Mouse (Mus musculus) megakaryocyte progenitor cell, adult 5-6 weeks (primary cell): Measurements from ENCODE around the gene 2610528J11Rik. TPM values are rescaled to one million over a fixed set of nuclear protein-coding genes. Genes with fewer than 3 reads are reported as not detected.

Source experiments
- ATAC-seq: replicated peaks from 2 replicates; pipeline ENCODE4 v1.8.0; 2016; ENCODE audit warnings: mild to moderate bottlenecking, moderate TSS enrichment, inconsistent platforms; ENCODE audit not compliant: poor library complexity
- total RNA-seq, 2 experiments: library from RNA; stranded (forward) in 1 of 2; stranded (reverse) in 1 of 2; fragments of 157-497, 149-512 nt in 1 of 2; fragments of 200-1000 nt in 1 of 2; gene quantifications; 2 replicates each; pipeline versions ENCODE4 v1.2.3 to v1.2.4; 2015 to 2017

2610528J11Rik gene
- total RNA-seq, 2 experiments from 2014 or later = not detected

DNA sequence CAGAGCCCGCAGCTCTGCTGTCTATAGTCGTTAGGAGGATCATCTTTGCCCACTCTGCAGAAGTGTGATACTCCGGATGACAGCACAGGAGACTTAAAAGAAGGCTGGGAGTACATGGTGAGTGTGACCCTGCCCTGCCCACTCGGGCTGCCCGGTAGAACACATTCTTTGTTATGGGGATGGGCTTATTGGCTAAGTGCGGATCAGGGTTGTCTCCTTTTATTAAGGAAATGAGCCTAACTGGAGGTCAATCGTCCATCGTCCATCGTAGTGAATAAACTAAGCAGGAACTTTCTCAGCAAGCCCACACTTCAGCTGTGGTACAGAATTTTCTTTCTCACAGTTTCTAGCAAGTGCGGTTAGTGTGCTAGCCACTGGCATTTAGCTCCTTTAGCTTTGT is 13.1 kb downstream of the 2610528J11Rik start:
- no peak for ATAC-seq

DNA sequence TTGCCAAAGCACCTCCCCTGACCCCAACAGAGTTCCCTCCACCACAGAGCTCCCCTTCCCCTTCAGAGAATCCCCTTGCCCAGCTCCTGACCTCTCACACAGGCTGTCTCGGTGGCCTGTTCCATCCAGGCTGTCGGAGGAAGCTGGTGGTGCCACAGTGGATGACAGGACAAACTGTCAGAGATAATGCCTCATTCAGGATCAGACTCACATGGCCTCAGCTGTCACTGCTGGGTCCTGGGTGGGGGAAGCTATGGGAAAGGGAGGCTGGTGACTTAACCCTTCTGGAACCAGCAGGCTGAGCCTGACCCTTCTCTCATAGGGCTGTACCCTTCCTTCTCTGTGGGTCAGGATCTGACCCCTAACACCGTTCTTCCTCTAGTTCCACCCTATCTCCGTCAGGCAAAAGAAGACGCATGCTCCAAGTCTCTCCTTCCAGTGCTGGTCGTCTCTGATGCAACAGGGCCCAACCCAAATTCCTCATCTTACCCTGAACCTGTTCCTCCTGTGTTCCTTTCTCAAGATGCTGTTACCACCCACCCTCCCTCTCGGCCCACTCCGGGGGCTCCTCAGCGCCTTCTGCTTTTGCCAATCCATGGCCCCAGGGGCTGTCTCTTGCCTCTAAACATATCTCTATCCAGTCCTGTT is 15.8 kb downstream of the 2610528J11Rik start:
- no peak for ATAC-seq

DNA sequence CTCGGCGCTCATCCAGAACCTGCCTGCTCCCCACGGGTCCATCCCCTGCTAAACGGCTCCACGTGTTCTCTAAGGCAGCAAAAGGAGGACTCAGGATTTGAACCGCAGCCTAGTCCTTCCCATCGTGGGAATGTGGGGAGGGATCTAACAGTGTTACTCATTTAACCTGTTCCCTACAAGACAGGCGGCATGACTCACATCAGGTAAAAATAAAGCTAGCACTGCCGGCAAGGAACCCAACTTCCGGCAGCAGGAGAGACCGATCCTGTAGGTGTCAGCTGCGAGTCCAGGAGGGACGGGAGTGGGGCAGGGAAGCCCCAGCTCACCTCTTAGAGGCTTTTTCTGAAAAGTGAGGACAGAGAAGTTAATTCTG is 16.3 kb downstream of the 2610528J11Rik start:
- no peak for ATAC-seq

DNA sequence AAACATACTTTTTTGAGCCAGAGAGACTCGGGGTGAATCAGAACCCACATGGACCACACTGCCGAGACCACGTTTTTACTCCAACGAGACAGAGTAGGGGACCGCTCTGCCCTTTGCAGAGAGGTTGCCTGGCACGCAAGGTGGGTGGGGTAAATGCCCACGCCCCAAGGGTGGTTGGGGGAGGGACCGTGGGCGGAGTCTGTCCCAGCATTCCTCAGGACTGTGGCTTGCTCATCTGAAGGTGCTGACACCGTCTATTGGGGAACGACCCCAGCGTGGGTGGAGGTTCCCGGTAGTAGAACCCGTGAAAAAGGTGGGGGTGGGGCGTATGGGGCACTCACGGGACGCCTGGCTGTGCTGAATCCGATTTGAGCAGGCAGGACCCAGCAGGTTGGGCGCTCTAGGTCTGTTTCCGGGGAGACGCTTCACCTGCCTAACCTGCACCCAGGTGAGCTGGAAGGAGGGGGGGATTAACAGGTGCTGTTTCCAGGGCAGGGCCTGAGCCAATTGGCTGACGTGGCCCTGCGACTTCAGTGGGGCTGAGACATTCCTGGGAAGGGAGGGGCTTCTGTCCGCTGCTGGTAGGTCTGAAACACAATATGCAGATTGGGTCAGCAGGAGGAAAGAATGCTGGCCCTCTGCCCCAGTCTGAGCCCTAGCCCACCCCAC is 16.9 kb downstream of the 2610528J11Rik start, which contains the start of gene Tmem125:
Gene Tmem125, minus strand, starts transcription at position 453 of the 669 bp plus-strand sequence.
- peak; percentile 81 for ATAC-seq

DNA sequence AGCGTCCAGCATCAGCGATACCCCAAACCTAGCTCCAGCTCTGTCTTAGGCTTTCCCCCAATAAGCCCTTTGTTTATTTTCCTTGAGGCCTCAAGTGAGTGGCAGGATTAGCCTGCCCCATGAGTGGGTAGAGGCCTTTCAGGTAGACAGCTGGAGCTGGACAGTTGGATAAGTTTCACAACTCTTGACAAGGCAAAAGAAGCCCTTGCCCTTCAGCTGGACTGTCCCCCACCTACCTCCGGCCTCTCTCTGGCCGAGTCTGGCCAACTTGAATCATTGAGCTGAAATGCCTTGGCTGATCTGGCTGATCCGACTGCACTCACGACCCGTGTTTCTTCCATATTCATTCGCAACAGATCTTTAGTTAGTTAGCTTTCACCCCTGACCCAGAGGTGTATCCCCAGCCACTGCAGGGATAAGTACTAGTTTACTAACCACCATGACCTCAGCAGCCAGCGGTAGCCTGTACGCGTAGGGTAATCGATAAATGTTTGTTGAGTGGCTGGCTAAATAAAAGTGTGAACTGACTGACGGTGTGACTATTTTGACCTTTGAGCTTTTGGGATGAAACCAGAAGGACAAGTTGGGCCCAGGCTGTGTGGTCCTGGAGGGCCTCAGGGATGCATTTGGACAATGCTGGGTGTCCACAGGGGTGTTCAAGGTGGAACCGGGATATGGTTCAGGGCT is 17.8 kb downstream of the 2610528J11Rik start:
- ATAC-seq = no peak

DNA sequence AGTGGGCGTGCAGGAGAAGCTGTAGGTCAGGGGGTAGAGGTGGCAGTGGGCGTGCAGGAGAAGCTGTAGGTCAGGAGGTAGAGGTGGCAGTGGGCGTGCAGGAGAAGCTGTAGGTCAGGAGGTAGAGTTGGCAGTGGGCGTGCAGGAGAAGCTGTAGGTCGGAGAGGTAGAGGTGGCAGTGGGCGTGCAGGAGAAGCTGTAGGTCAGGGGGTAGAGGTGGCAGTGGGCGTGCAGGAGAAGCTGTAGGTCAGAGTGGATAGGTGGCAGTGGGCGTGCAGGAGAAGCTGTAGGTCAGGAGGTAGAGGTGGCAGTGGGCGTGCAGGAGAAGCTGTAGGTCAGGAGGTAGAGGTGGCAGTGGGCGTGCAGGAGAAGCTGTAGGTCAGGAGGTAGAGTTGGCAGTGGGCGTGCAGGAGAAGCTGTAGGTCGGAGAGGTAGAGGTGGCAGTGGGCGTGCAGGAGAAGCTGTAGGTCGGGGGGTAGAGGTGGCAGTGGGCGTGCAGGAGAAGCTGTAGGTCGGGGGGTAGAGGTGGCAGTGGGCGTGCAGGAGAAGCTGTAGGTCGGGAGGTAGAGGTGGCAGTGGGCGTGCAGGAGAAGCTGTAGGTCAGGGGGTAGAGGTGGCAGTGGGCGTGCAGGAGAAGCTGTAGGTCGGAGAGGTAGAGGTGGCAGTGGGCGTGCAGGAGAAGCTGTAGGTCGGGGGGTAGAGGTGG is 20.8 kb downstream of the 2610528J11Rik start:
- ATAC-seq = peak; percentile 42

DNA sequence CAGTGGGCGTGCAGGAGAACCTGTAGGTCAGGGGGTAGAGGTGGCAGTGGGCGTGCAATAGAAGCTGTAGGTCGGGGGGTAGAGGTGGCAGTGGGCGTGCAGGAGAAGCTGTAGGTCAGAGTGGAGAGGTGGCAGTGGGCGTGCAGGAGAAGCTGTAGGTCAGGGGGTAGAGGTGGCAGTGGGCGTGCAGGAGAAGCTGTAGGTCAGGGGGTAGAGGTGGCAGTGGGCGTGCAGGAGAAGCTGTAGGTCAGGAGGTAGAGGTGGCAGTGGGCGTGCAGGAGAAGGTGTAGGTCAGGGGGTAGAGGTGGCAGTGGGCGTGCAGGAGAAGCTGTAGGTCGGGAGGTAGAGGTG is 21.3 kb downstream of the 2610528J11Rik start:
- peak; percentile 54 for ATAC-seq

DNA sequence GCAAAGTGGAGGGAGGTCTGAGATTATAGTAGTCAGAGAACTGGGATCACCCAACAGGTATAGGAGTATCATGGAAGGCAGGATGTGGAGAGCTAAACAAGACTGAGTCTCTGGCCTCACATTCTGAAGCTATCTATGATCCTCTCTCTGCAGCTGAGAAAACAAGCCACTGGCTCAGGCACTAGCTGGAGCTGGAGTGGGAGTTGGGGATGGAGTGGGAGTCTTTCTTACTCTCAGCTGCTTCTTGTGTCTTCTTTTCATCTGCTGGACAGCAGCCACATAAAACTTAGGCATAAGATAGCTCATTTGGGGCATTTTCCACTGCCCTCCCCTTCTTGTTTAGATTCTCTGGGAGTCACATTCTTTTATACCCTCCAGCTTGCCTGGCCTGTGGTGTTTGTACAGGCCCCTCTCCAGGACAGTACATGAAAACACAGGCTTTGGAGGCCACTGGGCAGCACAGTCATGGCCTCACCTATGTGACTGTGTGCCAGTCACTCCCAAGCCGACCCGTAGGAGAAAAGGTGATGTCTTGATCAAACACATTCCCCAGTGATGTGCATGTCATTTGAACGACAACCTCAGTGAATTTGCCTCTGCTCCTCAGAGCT is 26.3 kb downstream of the 2610528J11Rik start:
- no peak for ATAC-seq

DNA sequence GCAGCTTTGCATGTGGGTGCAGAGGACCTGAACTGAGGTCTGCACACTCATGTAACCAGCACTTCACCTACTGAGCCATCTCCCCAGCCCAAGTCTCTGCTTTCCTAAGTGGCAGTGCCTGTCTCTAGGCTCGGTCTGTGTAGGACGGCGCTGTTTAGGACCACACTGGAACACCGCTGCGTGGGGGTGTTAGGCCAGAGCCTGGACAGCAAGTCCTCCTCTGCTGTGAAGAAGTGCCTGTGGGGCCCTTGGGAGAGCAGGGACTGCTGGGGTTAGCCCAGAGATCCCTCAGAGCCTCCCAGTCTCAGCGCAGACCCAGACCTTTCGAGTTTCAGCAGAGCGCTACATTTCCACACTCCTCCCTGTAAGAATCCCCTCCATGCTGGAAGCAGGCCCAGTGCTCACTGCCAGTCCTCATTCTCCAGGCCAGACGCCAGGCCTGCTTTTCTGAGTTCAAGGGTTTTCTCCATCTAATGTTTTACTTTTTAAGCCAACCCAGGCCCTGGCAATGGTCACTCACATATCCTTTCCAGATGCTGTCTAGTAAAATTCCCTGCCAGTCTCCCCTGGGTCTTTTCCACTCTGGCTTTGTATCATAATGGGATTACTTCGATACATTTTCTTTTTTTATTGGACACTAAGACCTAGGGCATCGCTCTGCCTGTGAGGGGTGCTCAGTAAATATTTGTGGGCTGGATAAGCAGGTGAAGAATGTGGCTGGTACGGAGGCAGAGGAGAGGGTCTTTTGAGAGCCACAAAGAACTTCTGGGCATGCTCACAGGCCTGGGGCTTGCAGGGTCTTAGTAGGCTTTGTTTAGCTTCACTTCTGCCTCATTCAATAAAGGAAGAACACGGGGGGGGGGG is 37.5 kb downstream of the 2610528J11Rik start:
- ATAC-seq = no peak

DNA sequence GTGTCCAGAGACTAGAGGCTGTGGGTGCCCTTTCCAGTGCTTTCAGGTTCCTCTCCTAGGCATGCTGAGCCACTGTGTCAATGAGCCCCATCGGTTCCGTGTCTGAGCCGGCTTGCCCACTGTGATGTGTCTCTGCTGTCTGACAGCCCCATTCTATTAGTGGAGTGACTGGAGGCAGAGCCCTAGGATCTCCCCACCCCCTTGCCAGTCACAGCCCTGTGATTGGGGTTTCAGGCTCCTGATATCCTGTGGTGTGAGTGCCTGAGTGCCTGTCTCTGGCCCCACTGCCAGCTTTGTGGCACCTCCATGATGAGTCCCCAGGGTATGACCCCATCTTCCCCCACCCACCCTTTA is 38.1 kb downstream of the 2610528J11Rik start:
- ATAC-seq = no peak

DNA sequence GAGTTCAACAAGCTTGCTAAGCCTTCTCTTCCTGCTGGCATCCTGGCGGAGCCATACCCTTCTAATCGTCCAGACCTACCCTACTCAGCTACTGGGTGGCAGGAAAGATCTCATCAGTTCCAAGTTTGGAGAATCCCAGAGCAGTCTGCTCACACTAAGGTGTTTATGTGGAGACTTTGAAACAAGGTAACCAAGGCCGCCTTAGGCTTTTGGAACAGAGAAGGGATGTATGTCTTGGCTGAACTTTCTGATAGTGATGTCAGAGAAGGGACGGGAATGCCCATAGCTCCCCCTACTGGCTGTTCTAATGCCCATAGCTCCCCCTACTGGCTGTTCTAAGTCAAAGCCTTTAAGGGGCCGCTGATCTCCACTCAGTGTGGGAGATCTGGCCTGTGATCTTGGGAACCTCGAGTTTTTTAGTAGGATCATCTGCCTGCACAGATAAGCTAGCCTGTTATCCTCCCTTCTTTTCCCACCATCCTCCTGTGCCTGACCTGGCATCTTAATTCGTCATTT is 39.4 kb downstream of the 2610528J11Rik start:
- ATAC-seq = peak; percentile 92

DNA sequence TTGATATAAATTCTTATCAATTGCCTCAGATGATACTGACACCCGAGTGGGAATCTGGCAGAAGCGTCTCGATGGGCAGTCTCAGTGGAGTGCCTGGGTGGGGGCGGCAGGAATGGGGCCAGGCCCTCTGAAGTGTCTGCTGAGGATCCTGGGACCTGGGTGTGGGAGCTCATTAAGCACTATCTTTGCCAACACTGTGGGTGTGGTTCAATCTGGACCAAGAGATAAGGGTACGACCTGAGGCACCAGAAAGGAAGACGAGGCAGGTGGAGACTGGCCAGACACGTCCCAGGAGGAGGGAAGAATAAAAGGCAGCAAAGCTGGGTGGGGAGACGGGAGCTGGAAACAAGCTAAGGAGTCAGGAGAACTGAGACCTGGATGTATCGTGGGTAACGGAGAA is 41.9 kb downstream of the 2610528J11Rik start:
- ATAC-seq = peak; percentile 64

DNA sequence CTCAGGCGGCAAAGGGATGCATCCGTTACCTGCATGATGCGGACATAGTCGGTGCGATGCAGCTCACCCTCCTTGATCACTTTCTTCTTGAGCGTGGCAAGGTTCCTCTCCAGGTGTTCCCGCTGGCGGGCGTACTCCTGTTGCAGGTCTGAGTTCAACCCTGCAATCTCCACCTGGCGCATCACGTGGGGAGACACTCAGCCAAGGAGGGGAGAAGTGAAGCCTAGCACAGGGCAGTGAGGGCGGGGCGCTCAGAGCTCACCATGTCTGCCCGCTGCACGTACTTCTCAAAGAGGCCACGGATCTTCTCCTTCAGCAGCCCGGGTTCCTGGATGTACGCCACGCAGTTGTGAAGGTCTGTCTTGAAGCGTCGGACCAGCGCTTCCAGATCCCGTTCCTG is 42.5 kb downstream of the 2610528J11Rik start:
- no peak for ATAC-seq

DNA sequence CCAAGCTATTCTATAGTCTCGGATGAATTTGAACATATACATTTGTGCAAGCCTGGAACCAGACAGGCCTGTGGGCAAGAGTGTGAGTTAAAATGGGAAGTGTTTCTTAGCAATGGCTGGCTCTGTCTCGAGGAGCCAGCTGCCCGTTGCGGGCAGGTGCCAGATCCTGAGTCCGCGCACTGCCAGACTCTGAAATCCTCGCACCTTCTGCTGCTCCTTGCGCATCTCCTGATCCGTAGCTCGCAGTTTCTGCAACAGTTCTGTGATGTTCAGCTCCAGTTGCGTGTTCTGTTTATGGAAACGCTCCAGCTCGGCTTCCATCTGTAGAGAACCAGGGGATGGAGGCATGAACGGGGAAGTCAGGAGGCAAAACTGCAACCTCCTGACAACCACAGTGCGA is 44.6 kb downstream of the 2610528J11Rik start:
- no peak for ATAC-seq

DNA sequence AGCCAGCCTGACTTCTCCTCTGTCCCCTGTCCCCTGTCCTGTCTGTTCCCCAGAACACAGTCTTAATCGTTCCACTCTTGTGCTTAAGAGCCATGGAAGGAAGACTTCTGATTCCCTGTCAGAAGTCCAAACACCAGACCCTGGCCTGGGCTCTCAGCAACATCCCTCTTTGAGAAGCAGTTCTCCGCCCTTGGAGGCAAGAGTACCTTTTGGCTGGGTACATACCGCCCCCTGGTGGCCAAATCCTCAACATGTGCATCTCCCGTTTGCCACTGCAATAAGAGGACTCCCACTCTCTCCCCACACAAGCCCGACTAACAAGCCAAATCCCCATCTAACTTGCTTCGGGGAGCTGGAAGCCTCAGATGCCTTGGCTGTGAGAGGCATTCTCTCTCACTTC is 49.3 kb downstream of the 2610528J11Rik start:
- peak; percentile 84 for ATAC-seq

DNA sequence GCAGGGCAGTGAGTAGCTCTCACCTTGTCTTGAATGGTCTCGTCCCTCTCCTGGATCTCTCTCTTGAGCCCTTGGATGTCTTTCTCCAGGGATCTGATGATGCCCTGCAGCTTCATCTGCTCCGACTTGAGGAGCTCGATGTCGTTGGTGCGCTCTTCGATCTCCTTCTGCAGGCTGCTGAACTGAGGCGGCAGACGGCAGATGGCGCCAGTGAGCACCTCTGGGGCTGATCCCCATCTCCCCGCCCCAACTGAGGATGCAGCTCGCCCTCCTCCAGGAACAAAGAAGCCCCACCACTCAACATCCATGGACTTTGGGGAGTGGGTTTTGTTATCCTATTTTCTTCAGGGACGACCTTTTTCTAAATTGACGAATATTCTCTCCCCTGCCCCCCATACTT is 52.5 kb downstream of the 2610528J11Rik start:
- ATAC-seq = peak; percentile 67
